Mouse (Mus musculus) kidney, adult 10 weeks (tissue): ENCODE results near the gene Gm7579. TPM values are rescaled to one million over a fixed set of nuclear protein-coding genes. Genes with fewer than 3 reads are reported as not detected.

Experiments
- polyA plus RNA-seq: library from polyadenylated mRNA; stranded (reverse); fragments of 350-450 nt; fragmentation: Illumina TruSeq; extraction: RNeasy Lipid Tissue Mini Kit (QIAGEN cat#74804); gene quantifications from one replicate; pipeline ENCODE4 v1.2.3, GENCODE M21; 2014; ENCODE audit warnings: low read depth, low replicate concordance

Gene Gm7579
- not detected for polyA plus RNA-seq

GRCm38 (mm10) chr7:142211559-142211958 is at the start of gene Gm7579:
TSS of gene Gm7579 (plus strand) at chr7:142211859.

GRCm38 (mm10) chr7:142165639-142166038 is 46.0 kb upstream of the Gm7579 start, which contains the start of gene Gm4553:
TSS of gene Gm4553 (minus strand) at chr7:142165739.

DNA sequence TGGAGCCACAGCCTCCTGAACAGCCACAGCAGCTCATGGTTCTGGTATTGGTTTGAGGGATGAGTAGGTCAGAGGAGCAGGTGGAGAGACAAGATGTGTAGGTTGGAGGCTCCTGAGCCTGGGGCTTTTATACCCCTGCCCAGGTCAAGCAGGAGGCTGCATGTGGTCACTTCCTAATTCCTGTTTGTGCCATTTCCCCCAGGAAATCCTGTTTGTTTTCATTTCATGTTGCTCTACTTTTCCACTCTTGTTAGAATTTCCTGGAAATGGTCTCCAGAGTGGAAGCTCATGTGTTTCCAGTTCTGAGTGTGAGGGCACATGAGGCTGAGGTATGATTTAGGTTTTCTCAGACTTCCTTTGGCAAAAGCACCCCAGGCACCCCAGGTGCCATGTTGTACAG is 35.8 kb upstream of the Gm7579 start, which contains the start of gene Krtap5-2:
Krtap5-2 (minus strand) TSS at position 101 of the 400 bp plus-strand sequence.

GRCm38 (mm10) chr7:142190289-142190688 is 21.4 kb upstream of the Gm7579 start, which contains the start of gene Gm10153:
TSS of gene Gm10153 (minus strand) at chr7:142190389.

DNA sequence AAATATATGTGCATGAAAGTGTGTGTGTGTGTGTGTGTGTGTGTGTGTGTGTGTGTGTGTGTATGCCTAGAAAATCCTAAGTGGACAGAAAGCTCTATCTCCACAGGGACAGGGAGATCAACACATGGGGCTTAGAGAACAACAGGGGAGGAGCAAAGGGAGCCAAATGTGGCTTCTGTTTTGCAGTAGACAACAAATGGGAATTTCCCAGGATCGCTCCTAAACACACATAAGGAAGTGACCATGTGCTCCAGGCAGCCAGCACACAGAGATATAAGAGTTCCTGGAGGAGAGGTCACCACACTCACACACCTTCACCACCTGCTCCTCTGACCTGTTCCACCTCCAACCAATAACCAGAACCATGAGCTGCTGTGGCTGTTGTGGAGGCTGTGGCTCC is 10.6 kb upstream of the Gm7579 start, which contains the start of gene Krtap5-3:
Krtap5-3 (plus strand) TSS at position 301 of the 400 bp plus-strand sequence.

DNA sequence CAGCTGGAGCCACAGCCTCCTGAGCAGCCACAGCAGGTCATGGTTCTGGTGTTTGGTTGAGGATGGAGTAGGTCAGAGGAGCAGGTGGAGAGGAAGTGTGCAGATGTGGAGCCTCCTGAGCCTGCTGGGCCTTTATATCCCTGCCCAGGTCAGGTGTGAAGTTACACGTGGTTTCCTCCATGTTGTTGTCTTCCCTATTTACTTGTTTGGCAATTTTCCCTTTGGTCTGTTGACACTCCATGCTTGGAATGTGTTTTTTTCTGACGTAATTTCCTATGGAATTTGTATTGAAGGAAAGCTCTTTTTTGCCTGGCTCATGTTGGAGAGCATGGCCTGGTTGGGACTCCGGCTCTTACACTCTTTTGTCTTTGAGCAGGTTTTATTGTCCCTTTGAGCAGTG is 18.2 kb downstream of the Gm7579 start, which contains the start of gene Krtap5-5:
Krtap5-5 (minus strand) TSS at position 101 of the 400 bp plus-strand sequence.

GRCm38 (mm10) chr7:142240978-142241377 is 29.3 kb downstream of the Gm7579 start, which contains the start of gene Gm40460:
TSS of gene Gm40460 (minus strand) at chr7:142241078.

DNA sequence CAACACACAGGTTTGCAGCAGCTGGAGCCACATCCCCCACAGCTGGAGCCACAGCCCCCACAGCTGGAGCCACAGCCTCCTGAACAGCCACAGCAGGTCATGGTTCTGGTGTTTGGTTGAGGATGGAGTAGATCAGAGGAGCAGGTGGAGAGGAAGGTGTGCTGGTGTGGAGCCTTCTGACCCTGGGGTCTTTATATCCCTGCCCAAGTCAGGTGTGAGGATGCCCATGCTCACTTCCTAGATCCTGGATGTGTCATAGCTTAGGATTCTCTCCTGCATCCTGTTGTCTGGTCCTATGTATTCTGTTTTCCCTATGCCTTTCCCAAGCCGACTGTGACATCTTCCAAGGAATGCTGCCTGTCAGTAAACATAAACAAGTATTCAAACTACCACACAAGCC is 46.6 kb downstream of the Gm7579 start, which contains the start of gene Gm2431:
Gm2431 (minus strand) TSS at position 101 of the 400 bp plus-strand sequence.

Other genes starting within 250 kb of the Gm7579 start
- 10.8 TPM for gene Mob2, start 150.8 kb upstream of the Gm7579 start, polyA plus RNA-seq
- gene Dusp8, start 116.0 kb upstream of the Gm7579 start, polyA plus RNA-seq: 0.28 TPM
- not detected for gene Gm45618, start 91.1 kb upstream of the Gm7579 start, polyA plus RNA-seq
- gene Gm39115, start 75.8 kb upstream of the Gm7579 start, polyA plus RNA-seq: not detected
- gene Gm45337, start 67.3 kb upstream of the Gm7579 start, polyA plus RNA-seq: not detected
- gene Gm29735, start 54.7 kb upstream of the Gm7579 start, polyA plus RNA-seq: not detected
- gene Gm4553, start 46.1 kb upstream of the Gm7579 start, polyA plus RNA-seq: not detected
- not detected for gene Krtap5-2, start 35.9 kb upstream of the Gm7579 start, polyA plus RNA-seq
- not detected for gene Gm10153, start 21.5 kb upstream of the Gm7579 start, polyA plus RNA-seq
- not detected for gene Krtap5-3, start 10.5 kb upstream of the Gm7579 start, polyA plus RNA-seq
- gene Krtap5-5, start 18.1 kb downstream of the Gm7579 start, polyA plus RNA-seq: not detected
- not detected for gene Gm40460, start 29.2 kb downstream of the Gm7579 start, polyA plus RNA-seq
- gene Gm2431, start 46.5 kb downstream of the Gm7579 start, polyA plus RNA-seq: not detected
- not detected for gene Gm4559, start 62.5 kb downstream of the Gm7579 start, polyA plus RNA-seq
- not detected for gene Krtap5-1, start 85.3 kb downstream of the Gm7579 start, polyA plus RNA-seq
- gene Krtap5-4, start 91.7 kb downstream of the Gm7579 start, polyA plus RNA-seq: not detected
- gene Ifitm10, start 161.9 kb downstream of the Gm7579 start, polyA plus RNA-seq: not detected
- 33.5 TPM for gene Gm49369, start 170.8 kb downstream of the Gm7579 start, polyA plus RNA-seq
- gene Ctsd, start 176.2 kb downstream of the Gm7579 start, polyA plus RNA-seq: 46.4 TPM
- gene Syt8, start 223.0 kb downstream of the Gm7579 start, polyA plus RNA-seq: not detected
- not detected for gene Tnni2, start 229.9 kb downstream of the Gm7579 start, polyA plus RNA-seq
- 1.6 TPM for gene Lsp1, start 248.9 kb downstream of the Gm7579 start, polyA plus RNA-seq